Mouse (Mus musculus): ENCODE data around the gene Ptgds. TPM values are rescaled to one million over a fixed set of nuclear protein-coding genes. Genes with fewer than 3 reads are reported as not detected.

The Ptgds gene
- total RNA-seq, 2 experiments from 2014 or later, result 450 to 656 TPM

Small RNA genes lying within 50 kb of the gene (microRNA-seq; reads per million reads assigned to microRNA genes)
- 0 to 0.81 reads per million in 2 experiments for gene Mir3087

Other genes with a start within 250 kb of the Ptgds start
- 100 to 1,000 TPM; 289 to 308 TPM for gene Tubb4b, start 245.3 kb downstream of the Ptgds start, total RNA-seq (2021)
- not detected for gene Slc34a3, start 235.7 kb downstream of the Ptgds start, total RNA-seq (2021)
- not detected for gene Rnf224, start 233.3 kb downstream of the Ptgds start, total RNA-seq (2021)
- gene Rnf208, start 227.8 kb downstream of the Ptgds start, total RNA-seq (2021), result 1 to 10 TPM; 1.5 to 1.7 TPM
- gene Cysrt1, start 227.6 kb downstream of the Ptgds start, total RNA-seq (2021), result not detected
- gene AL732309.1, start 223.2 kb downstream of the Ptgds start, total RNA-seq (2021), result 1 to 10 TPM; 1.9 to 2.4 TPM
- gene Tmem203, start 214.6 kb downstream of the Ptgds start, total RNA-seq (2021), result 10 to 100 TPM; 14.8 to 15.2 TPM
- 1 to 10 TPM; 7.4 to 7.7 TPM for gene Tprn, start 207.4 kb downstream of the Ptgds start, total RNA-seq (2021)
- 10 to 100 TPM; 38.2 to 42.6 TPM for gene Ssna1, start 197.6 kb downstream of the Ptgds start, total RNA-seq (2021)
- 10 to 100 TPM; 35.3 to 38.8 TPM for gene Anapc2, start 197.6 kb downstream of the Ptgds start, total RNA-seq (2021)
- not detected for gene Tmem210, start 181.9 kb downstream of the Ptgds start, total RNA-seq (2021)
- gene Lrrc26, start 180.1 kb downstream of the Ptgds start, total RNA-seq (2021), result under 1 TPM in 1 of 2 experiments, not detected in 1; 0.23 TPM
- not detected for gene Grin1, start 150.9 kb downstream of the Ptgds start, total RNA-seq (2021)
- 10 to 100 TPM; 20.8 to 23.6 TPM for gene Man1b1, start 137.7 kb downstream of the Ptgds start, total RNA-seq (2021)
- gene Dpp7, start 113.7 kb downstream of the Ptgds start, total RNA-seq (2021), result 1 to 10 TPM; 5.9 to 7.0 TPM
- 10 to 100 TPM; 10.3 to 11.8 TPM for gene Uap1l1, start 104.4 kb downstream of the Ptgds start, total RNA-seq (2021)
- not detected for gene Sapcd2, start 97.7 kb downstream of the Ptgds start, total RNA-seq (2021)
- 10 to 100 TPM; 13.7 to 14.5 TPM for gene Entpd2, start 74.2 kb downstream of the Ptgds start, total RNA-seq (2021)
- gene Npdc1, start 70.7 kb downstream of the Ptgds start, total RNA-seq (2021), result 10 to 100 TPM; 25.7 to 27.9 TPM
- gene Fut7, start 46.8 kb downstream of the Ptgds start, total RNA-seq (2021), result 1 to 10 TPM in 1 of 2 experiments, not detected in 1; 1.1 TPM
- gene Abca2, start 41.3 kb downstream of the Ptgds start, total RNA-seq (2021), result 10 to 100 TPM; 41.4 to 43.2 TPM
- 1 to 10 TPM in 1 of 2 experiments, under 1 TPM in 1; 0.82 to 1.7 TPM for gene Clic3, start 13.2 kb downstream of the Ptgds start, total RNA-seq (2021)
- gene Paxx, start 9.0 kb downstream of the Ptgds start, total RNA-seq (2021), result 10 to 100 TPM; 22.6 to 28.7 TPM
- not detected for gene Lcn12, start 23.9 kb upstream of the Ptgds start, total RNA-seq (2021)
- 10 to 100 TPM; 82.0 to 93.6 TPM for gene Fbxw5, start 30.7 kb upstream of the Ptgds start, total RNA-seq (2021)
- 1 to 10 TPM; 1.1 to 2.3 TPM for gene C8g, start 31.7 kb upstream of the Ptgds start, total RNA-seq (2021)
- gene Traf2, start 76.9 kb upstream of the Ptgds start, total RNA-seq (2021), result 10 to 100 TPM; 15.7 to 17.6 TPM
- 100 to 1,000 TPM; 223 to 241 TPM for gene Edf1, start 87.8 kb upstream of the Ptgds start, total RNA-seq (2021)
- gene Mamdc4, start 104.8 kb upstream of the Ptgds start, total RNA-seq (2021), result 1 to 10 TPM in 1 of 2 experiments, under 1 TPM in 1; 0.55 to 1.4 TPM
- gene Phpt1, start 105.2 kb upstream of the Ptgds start, total RNA-seq (2021), result 10 to 100 TPM; 55.9 to 72.5 TPM
- under 1 TPM; 0.10 to 0.46 TPM for gene Ajm1, start 111.7 kb upstream of the Ptgds start, total RNA-seq (2021)
- 10 to 100 TPM; 63.5 to 63.8 TPM for gene Rabl6, start 138.5 kb upstream of the Ptgds start, total RNA-seq (2021)
- gene Ccdc183, start 147.6 kb upstream of the Ptgds start, total RNA-seq (2021), result not detected
- 10 to 100 TPM; 33.9 to 37.9 TPM for gene Tmem141, start 152.0 kb upstream of the Ptgds start, total RNA-seq (2021)
- gene Fcna, start 158.0 kb upstream of the Ptgds start, total RNA-seq (2021), result 1 to 10 TPM; 7.1 to 8.1 TPM
- under 1 TPM; 0.64 to 0.72 TPM for gene Lcn8, start 183.1 kb upstream of the Ptgds start, total RNA-seq (2021)
- gene Lcn5, start 187.9 kb upstream of the Ptgds start, total RNA-seq (2021), result not detected
- gene Lcn6, start 206.7 kb upstream of the Ptgds start, total RNA-seq (2021), result not detected
- not detected for gene Lcn10, start 212.7 kb upstream of the Ptgds start, total RNA-seq (2021)
- not detected for gene Obp2a, start 230.0 kb upstream of the Ptgds start, total RNA-seq (2021)
- 10 to 100 TPM; 16.9 to 18.3 TPM for gene Bmyc, start 236.7 kb upstream of the Ptgds start, total RNA-seq (2021)